Mouse (Mus musculus) lung, adult 2 months (tissue): ENCODE measurements around the gene H2-T24. TPM values are rescaled to one million over a fixed set of nuclear protein-coding genes. Genes with fewer than 3 reads are reported as not detected.
"Not testable (repeated sequence)": the region's sequence is repeated elsewhere in the genome, so short reads cannot be mapped to it uniquely, and the experiment has no call there.

Experiments
- DNase-seq: peaks from one replicate; pipeline ENCODE4 v3.0.0; 2022
- H3K4me1 ChIP-seq: fragments of 200-500 bp; 2 replicates; pipeline ENCODE4 v1.6.1; 2011; ENCODE audit warnings: low read length; ENCODE audit not compliant: control insufficient read depth, insufficient read depth
- H3K4me3 ChIP-seq: fragments of 200-500 bp; replicated peaks from 2 replicates; pipeline ENCODE3; 2011; ENCODE audit warnings: low read depth, mild to moderate bottlenecking, control low read depth, low read length; ENCODE audit errors: extremely low read depth
- CTCF ChIP-seq: fragments of 200-500 bp; IDR thresholded peaks from 2 replicates; pipeline ENCODE4 v1.5.1; 2011; ENCODE audit warnings: mild to moderate bottlenecking, low read length, control low read depth; ENCODE audit not compliant: insufficient read depth
- POLR2A ChIP-seq: fragments of 200-500 bp; IDR thresholded peaks from 2 replicates; pipeline ENCODE4 v1.6.1; 2011; ENCODE audit warnings: low read depth, mild to moderate bottlenecking, control low read depth, low read length, borderline replicate concordance; ENCODE audit errors: extremely low read depth
- WGBS: fragments of 180-500 bp; shearing (Covaris S2); methylation state at CpG from one replicate; pipeline ENCODE4 v1.1.7; 2018; 5-methylcytosine and 5-hydroxymethylcytosine counted together
- polyA plus RNA-seq: library from polyadenylated mRNA; depleted of rRNA; stranded (reverse); fragments of >200 nt; gene quantifications from 2 replicates; pipeline ENCODE4 v1.2.3, GENCODE M21; 2012; rRNA removed

H2-T24 gene
- polyA plus RNA-seq: 9.2 and 16.5 TPM in 2 replicates

DNA sequence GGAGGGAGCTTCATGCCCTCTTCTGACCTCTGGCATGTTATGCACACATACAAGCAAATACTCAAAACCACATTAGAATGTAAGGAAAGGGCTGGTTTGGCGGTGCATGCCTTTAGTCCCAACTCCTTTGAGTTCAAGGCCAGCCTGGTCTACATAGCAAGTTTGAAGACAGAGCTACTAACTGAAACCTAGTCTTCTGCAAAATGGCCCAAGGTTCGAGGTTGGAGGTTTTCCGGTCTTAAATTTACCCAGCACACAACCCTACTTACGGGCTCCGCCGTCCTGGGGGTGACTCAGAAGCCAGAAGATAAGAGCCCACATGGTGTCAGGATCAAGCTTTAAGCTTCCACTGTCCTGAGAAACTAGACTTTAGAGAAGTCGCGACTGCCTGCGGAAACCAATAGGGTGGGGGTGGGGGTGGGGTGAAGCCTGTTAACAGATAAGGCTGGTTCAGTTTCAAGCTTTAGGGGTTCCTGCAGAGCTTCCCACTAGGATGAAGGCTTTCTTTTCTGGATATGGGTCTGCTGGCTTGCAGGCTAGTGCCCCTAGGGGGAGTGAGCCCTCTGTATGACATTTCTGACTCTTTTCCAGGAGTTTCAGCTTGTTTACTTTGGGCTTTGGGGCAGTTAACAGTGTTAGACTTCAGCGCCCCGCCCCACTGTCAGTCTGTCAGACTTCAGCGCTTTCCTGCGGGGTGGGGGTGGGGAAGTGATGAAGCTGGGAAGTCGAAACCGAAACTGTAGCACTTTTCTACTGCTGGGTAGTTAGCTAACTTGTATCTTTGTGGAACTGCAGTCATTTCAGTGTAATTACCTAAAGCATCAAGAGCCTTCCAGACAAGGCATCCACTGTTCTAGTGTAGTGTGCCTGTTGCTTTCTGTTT is at the start of gene H2-T24:
Gene H2-T24 (minus strand): TSS at position 370 of the 883 bp plus-strand sequence.
- DNase-seq: peak; percentile 76
- TF ChIP-seq POLR2A (no peak; the same call in 1 of the 2 replicates), CTCF (peak; percentile 31; the same call in 1 of the 2 replicates)
- Histone ChIP-seq H3K4me1 (peaks cover 17% of the 10 kb centered on the region), H3K4me3 (peak within 1 kb of the TSS; percentile 69)
- 13% methylated on average over 15 of the region's 15 CpGs for WGBS

DNA sequence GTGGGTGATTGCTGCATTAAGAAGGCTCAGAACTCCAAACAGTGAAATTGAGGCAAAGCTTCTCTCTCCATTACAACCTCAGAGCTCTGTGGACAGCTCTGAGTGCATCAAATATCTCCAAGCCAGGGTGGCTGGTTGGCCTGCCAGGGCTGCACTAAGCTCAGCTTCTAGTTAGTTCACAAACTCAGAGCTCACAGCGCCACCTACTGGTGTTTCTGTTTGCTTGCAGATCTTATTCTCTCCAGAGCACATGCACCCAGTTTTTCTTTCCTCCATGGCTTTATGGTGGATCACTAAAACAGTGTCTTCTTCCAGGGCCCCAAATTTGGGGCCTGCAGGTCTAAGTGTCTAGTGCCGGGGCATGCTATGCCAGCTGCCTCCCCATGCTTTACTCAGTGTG is 40.5 kb upstream of the H2-T24 start:
- 16% methylated on average over 2 of the region's 2 CpGs for WGBS
- no peak overlapping the region for H3K4me3 ChIP-seq
- no peaks in the 10 kb centered on the region for H3K4me1 ChIP-seq
- peak; percentile 67 for TF ChIP-seq CTCF
- no peak for TF ChIP-seq POLR2A
- peak; percentile 83 for DNase-seq

DNA sequence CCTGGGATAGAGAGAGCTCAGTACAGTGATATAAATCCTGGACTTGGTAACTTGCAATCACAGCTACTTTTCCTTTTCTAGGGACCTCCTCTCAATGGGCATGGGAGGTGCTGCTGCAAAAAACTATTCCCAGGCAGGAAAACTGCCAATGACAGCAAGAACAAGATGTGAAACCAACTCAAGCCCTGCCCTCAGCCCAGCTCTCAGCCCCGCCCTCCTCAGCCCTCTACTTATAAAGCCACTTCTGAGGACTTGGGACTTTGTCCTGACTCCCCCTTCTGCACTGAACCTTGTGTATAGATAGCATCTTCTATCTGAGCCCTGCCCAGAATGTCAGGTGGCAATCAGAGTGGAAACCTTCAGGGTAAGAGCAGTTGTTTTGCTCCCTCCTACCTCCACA is 38.0 kb upstream of the H2-T24 start, which contains the start of gene Gm11127:
Gene Gm11127 (minus strand): TSS at position 10 of the 400 bp plus-strand sequence.
- DNase-seq, H3K4me1 ChIP-seq, H3K4me3 ChIP-seq: not testable (repeated sequence)
- WGBS: 56% methylated on average over 1 of the region's 1 CpGs

- H3K4me1 ChIP-seq, H3K4me3 ChIP-seq, DNase-seq: not testable (repeated sequence)
- 87% methylated on average over 24 of the region's 25 CpGs for WGBS
Measured at GRCm38 (mm10) chr17:36057927-36058326, 37.6 kb upstream of the H2-T24 start.

GRCm38 (mm10) chr17:36043286-36043685 is 22.9 kb upstream of the H2-T24 start:
- TF ChIP-seq POLR2A (no peak), CTCF (no peak)
- peak overlapping the region; percentile 83 for H3K4me3 ChIP-seq
- peaks cover 8% of the 10 kb centered on the region; the same call in 1 of the 2 replicates for H3K4me1 ChIP-seq
- DNase-seq: no peak
- 55% methylated on average over 3 of the region's 3 CpGs for WGBS

DNA sequence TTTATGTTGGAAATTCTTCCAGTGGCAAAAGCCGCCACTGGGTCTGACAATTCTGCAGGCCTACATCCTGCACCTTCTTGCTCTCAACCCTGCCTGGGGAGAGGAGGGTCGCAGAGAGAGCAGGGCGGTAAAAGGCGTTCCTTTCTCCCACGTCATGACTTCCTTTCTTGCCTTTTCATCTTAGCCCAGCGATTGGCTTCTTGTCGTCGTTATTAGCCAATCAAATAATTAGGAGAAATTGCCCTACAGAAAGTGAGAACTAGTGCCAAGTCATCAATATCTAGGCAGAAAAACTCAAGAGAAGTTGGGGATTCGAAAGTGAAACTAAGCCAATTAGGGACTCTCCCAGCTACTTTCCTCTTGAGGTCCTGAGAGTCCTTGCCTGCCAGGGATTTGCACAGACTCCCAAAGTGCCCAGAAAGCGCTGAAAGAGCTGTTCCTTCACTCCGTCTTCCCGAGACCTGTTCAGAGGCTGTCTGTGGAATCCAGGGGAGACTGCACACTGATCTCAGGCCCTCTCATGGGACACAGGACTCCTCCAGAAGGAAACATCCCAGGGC is 22.3 kb upstream of the H2-T24 start, which contains the start of the genes H2-T22 and Gm6034:
Gene H2-T22 (minus strand): TSS at position 138 of the 560 bp plus-strand sequence.
Gene Gm6034 (plus strand): TSS at position 352 of the 560 bp plus-strand sequence.
- WGBS: under 1% methylated on average over 12 of the region's 12 CpGs
- not testable (repeated sequence) for H3K4me1 ChIP-seq
- DNase-seq: peak; percentile 65
- peak within 1 kb of the TSS; percentile 83 for H3K4me3 ChIP-seq
- peak; percentile 96 for TF ChIP-seq POLR2A

GRCm38 (mm10) chr17:36042055-36042454 is 21.7 kb upstream of the H2-T24 start:
- under 1% methylated on average over 19 of the region's 19 CpGs for WGBS
- H3K4me1 ChIP-seq, DNase-seq: not testable (repeated sequence)
- peak overlapping the region; percentile 46 for H3K4me3 ChIP-seq

DNA sequence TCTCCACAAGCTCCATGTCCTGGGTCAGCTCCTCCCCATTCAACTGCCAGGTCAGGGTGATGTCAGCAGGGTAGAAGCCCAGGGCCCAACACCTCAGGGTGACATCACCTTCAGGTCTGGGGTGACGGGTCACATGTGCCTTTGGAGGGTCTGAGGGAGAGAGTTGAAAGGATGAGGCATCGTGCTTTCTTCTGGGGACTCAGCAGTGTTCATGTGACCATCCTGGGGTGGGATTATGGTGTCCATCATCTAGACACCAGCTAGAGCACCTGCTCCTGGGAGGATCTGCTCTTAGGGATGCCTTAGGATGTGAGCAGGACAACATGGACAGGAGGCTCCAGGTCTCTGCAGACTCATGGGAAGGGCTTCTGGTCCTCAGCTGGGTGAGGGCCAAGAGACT is 20.2 kb upstream of the H2-T24 start:
- DNase-seq, H3K4me1 ChIP-seq, H3K4me3 ChIP-seq: not testable (repeated sequence)
- WGBS: 89% methylated on average over 2 of the region's 2 CpGs

DNA sequence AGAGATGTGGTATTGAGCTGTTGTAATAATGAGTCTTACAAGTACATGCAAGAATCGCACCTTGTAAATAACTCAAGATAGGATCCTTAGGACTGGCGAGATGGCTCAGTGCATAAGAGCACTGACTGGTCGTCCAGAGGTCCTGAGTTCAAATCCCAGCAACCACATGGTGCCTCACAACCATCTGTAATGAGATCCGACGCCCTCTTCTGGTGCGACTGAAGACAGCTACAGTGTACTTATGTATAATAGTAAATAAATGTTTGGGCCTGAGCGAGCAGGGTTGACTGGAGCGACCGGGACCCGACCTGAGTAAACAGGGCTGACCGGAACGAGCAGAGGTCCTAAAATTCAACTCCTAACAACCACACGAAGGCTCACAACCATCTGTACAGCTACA is 15.8 kb upstream of the H2-T24 start:
- WGBS: 84% methylated on average over 13 of the region's 13 CpGs
- H3K4me3 ChIP-seq, H3K4me1 ChIP-seq, DNase-seq: not testable (repeated sequence)

DNA sequence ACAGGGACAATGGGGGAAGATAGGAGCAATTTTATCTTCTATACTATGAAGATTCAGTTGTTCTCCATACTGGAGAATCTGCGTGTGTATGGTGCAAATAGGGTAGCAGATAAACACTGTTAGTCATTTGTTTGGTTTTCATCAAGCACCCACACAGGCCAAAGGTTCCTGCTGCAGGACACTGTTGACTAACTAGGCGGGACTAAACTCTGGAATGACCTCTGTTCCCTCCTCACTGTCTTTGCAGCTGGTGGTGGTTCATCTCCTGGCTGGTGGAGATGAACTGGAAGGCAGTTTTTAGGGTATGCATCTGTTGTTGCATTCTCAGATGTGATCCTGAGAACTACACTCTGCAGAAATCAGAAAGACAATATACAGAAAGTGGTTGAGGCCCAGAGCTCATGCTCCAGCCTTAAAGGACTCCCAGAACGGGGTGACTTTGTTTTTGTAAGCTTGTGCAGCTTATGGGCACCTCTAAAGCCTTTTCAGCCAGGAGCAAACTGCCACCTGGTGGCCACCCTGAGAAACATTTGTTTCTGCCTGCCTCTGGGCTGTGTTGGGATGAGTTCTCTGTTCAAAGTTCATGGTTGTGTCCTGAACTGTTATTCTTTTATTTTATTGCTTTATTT is 14.8 kb upstream of the H2-T24 start:
- H3K4me3 ChIP-seq: not testable (repeated sequence)
- peaks cover 13% of the 10 kb centered on the region for H3K4me1 ChIP-seq
- 31% methylated on average over 3 of the region's 3 CpGs for WGBS
- peak; percentile 56 for DNase-seq
- TF ChIP-seq CTCF: 0 out of 2 replicates have a peak, but pooled peaks have one; percentile 28

DNA sequence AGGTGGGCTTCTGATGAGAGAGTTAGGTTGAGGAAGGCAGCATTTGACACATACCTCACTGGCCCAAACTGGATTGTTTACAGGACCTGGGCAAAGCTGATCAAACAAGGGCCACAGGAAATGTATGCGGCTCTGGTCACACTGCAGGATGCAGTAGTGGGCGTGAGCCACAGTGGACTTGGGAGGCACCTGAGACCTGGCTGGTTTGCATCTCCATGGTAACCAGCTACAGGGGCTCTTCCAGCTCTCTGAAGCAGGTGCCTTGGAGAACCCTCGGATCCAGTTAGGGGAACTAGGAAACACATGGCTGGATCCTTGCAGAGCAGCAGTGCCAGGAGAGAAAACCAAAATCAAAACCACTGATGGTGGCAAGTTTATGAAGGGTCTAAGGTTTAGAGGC is 14.2 kb upstream of the H2-T24 start:
- WGBS: 51% methylated on average over 3 of the region's 3 CpGs
- peaks cover 12% of the 10 kb centered on the region for H3K4me1 ChIP-seq
- not testable (repeated sequence) for DNase-seq, H3K4me3 ChIP-seq
